Mouse (Mus musculus): ENCODE data around the gene Gucd1.
"Not testable (repeated sequence)": the region's sequence is repeated elsewhere in the genome, so short reads cannot be mapped to it uniquely, and the experiment has no call there.

The Gucd1 gene

GRCm38 (mm10) chr10:75501641-75502040 is 16.1 kb downstream of the Gucd1 start:
- DNase-seq = peak; percentile 51

DNA sequence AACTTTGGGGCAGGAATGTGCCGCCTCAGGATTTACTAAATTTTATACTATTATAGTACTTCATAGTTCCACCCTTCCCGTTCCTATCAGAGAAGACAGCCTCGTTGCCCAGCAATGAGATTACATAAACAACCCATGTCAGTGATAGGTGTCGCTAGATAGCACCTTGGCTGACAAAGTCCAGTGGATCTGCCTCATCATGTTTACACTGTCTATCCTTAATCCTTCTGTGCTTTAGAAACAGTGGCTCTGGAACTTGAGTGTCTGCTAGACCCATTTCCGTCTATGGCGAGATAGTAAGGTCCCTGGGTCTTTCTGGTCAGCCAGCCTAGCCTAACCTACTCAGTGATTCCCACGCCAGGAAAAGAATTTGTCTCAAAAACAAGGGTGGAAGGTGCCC is 17.4 kb downstream of the Gucd1 start:
- no peak for DNase-seq

- no peak for DNase-seq
Measured at GRCm38 (mm10) chr10:75499791-75500190, 18.0 kb downstream of the Gucd1 start.

DNA sequence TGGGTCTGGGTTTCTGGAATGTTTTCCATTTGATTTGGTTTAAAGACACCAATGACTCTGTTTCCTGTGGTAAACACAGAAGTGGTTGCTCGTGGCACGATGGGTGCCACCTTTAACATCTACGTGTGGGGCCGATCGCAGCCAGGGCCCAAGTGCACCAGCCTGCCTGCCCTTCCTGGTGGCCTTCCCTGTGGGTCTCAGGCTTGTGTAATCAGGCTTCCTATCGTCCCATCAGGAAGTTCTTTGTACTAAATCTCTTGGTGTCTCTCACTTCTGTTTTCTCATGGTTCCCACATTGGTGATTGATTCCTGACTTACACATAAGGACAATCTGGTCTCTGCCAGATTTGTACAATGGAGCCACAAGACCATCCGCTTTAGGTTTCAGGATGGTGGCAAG is 18.6 kb downstream of the Gucd1 start:
- DNase-seq = not testable (repeated sequence)

GRCm38 (mm10) chr10:75495921-75496320 is 21.9 kb downstream of the Gucd1 start:
- DNase-seq = no peak

GRCm38 (mm10) chr10:75495304-75495703 is 22.5 kb downstream of the Gucd1 start:
- DNase-seq = no peak

- DNase-seq = no peak
Measured at GRCm38 (mm10) chr10:75491936-75492262, 25.9 kb downstream of the Gucd1 start.

DNA sequence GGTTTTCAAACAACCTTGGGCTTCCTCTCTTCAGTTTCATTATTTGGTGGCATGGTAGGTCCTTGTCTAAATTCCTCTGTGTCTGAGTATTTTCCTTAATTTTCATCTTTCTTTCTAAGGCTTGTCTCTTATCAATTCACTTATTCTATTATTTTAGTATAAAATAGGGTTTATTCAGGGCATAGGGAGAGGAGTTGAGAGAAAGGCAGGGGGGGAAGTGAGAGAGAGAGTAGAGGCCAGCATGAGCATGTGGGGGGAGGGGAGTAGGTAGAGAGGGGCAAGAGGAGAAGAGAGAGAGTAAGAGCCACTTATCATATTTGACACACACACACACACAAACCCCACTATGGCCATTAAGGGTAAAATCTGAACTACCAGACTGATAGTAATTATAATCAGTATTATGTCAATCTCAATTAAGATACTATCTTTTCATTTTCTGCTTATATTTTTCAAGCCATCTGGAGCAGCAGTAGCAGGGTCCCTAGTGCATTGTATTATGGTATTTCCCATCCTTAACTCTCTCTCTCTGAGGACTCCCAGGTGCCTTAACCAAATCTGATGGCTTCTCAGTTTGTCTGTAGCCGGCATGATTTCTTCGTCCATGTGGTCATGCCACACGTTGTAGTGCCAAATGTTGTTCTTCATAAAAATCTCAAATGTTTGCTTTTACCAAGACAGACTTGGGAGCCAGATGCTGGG is 26.4 kb downstream of the Gucd1 start:
- no peak for DNase-seq

DNA sequence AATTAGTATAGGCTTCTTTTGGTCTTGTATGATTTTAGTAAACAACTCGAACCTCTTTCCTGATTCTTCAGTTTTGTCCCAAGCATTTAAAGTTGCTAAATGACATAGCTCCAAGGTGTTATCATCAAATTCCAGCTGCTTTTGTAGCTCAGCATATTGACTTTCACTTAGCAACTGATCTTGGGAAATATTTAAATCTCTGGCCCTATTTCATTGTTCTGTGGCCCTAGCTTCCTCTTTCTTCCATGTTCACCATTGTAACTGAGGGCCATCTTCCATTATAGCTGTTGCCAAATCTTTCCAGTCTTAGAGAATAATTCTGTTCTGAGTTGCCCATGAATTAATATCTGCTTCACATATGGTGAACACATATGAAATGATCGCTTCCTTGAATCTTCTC is 27.0 kb downstream of the Gucd1 start:
- no peak for DNase-seq

- DNase-seq = no peak
Measured at GRCm38 (mm10) chr10:75489522-75489921, 28.2 kb downstream of the Gucd1 start.

DNA sequence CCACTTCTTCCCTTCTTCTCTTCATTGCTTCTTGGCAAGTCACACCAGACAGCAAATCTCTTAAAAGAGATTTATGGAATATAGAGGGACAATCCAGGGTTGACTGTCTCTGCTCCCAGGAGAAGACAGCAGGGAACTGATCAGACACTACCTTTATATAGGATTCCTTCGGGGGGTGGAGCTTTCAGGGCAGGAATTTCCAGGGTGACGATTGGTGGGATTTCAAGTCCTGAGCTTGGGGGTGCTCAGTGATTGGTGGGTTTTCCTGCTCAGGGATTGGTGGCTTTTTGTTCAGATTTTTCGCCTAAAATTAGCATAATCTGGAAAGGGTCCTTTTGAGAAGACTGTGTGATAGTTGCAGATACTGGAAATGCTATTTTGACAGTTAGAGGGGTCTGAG is 30.6 kb downstream of the Gucd1 start:
- no peak for DNase-seq

DNA sequence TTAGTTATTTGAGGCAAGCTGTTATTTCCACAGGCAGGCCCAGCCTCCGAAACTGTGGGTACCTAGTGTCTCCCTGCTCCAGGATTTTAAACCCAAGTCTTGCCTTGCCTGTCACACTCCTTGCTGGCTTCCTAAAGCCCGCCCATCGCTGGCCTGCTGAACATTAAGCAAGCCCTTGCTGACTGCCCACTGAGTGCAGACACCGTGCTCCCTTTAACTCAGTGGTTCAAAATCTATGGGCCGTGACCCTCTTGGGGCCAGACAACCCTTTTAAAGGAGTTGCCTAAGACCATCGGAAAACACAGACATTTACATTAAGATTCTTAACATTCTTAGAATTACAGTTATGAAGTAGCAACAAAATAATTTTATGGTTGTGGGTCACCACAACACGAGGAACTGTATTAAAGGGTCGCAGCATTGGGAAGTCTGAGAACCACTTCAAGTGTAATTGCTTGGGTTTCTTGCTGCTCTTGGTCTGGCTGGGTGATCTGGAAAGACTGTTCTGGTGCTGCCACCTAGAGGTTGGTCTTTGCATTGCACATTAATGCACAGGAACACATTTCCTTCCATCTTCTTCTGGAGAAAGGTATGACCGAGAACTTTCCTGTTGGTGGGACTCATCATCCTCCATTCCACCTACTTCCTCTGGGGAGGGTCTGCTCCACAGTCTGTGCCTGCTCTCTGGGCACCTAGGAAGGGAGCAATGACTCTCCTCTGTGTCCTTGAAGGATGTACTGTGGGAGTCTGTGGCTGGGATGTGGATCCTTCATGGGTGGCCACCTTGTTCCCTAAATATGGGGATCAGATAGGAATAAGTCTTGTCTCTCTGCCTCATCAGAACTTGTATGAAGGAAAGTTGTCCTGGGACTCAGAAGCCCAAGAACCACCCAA is 31.4 kb downstream of the Gucd1 start:
- peak; percentile 90 for DNase-seq

- DNase-seq = no peak
Measured at GRCm38 (mm10) chr10:75484767-75485166, 33.0 kb downstream of the Gucd1 start.

DNA sequence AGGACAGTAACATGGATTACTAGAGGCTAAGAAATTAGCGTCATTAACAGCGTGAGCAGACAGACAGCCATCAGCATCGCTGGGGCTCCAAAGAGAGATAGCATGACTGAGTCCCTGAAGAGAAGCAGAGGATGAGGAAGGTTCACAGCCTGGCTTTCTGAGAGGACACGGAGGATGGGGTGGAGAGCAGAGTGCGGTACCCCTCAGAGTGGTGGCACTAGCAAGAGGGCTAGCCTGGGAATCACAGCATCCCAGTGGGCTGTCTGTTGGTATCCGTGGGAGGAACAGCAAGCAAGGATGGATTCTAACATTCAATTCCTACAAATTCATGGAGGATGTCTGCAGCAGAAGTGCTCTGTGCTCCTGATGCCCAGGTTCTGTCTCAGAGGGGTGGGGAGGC is 33.7 kb downstream of the Gucd1 start:
- DNase-seq = no peak

DNA sequence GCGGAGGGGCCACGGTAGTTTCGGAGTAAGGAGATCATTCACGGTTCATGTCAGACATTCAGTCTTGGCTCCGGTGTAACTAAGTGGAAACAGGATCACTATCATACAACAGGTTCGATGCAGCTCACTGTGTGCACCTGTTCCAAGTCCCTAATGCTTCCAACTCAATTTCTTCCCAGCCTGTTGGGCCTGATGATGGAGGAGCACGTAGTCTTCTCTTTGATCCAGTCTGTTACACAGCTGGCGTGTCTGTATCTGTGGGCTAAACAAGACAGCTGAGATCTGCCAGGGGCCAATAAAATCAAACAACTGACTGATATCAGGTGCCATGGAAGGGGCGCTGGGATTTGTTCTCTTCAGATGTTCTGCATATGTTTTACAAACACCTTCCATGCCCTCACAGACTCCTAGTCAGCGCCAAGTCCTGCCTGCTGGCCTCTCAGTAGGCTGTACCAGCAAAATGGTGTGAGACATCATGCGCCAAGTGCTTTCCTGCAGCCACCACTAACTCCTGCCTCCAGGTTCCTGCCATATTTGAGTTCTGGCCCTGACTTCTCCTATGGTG is 34.8 kb downstream of the Gucd1 start:
- no peak for DNase-seq

DNA sequence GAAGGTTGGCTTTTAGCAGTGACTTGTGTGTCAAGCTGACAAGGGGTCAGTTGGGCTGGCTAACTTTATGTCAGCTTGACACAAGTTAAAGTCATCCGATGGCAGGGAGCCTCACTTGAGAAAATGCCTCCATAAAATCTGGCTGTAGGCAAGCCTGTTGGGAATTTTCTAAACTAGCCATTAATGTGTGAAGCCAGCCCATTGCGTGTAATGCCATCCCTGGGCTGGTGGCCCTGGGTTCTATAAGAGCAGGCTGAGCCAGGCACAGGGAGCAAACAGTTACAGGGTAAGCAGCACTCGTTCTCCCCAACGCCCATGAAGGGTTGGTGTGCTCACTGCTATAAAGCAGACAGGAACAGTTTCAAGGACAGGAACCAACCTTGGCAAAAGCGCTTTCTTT is 35.5 kb downstream of the Gucd1 start:
- no peak for DNase-seq

- DNase-seq = no peak
Measured at GRCm38 (mm10) chr10:75481703-75482102, 36.1 kb downstream of the Gucd1 start.

- no peak for DNase-seq
Measured at GRCm38 (mm10) chr10:75479955-75480354, 37.8 kb downstream of the Gucd1 start.

DNA sequence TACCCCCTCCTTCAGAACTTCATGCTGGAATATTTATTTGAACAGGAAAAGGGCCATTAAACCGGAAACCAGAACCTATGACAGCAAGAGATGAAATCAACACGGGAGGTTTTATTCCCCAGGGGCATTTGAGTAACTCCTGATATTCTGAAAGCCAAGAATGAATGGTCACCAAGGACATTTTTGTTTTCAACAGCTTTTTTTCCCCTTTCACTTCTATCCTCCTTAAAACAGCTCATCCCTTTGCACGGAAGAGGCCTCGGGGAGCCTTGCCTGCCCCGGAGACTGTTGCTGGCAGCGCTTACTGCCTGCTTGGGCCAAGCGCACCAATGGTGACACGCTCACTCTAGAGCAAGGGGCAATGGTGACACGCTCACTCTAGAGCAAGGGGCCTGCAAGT is 40.7 kb downstream of the Gucd1 start:
- no peak for DNase-seq

- DNase-seq = not testable (repeated sequence)
Measured at GRCm38 (mm10) chr10:75475139-75475850, 42.5 kb downstream of the Gucd1 start.

- no peak for DNase-seq
Measured at GRCm38 (mm10) chr10:75474571-75474970, 43.2 kb downstream of the Gucd1 start.

DNA sequence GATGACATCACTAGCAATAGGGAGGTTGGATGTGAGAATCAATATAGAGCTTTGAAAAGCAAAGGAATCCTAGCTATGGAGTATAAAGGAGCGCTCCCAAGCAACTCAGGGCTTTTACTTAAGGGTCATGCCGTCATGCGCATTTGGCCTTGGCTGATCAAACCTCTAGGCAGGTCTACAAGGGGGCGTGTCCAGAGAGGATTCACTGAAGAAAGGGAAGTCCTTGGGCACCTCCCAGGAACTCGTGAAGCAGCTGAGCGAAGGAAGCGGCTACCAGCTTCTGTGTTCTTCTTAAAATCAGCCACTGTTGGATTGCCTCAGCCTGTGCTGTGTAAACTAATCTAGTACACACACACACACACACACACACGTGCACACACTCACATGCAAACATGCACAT is 44.4 kb downstream of the Gucd1 start:
- peak; percentile 52 for DNase-seq

DNA sequence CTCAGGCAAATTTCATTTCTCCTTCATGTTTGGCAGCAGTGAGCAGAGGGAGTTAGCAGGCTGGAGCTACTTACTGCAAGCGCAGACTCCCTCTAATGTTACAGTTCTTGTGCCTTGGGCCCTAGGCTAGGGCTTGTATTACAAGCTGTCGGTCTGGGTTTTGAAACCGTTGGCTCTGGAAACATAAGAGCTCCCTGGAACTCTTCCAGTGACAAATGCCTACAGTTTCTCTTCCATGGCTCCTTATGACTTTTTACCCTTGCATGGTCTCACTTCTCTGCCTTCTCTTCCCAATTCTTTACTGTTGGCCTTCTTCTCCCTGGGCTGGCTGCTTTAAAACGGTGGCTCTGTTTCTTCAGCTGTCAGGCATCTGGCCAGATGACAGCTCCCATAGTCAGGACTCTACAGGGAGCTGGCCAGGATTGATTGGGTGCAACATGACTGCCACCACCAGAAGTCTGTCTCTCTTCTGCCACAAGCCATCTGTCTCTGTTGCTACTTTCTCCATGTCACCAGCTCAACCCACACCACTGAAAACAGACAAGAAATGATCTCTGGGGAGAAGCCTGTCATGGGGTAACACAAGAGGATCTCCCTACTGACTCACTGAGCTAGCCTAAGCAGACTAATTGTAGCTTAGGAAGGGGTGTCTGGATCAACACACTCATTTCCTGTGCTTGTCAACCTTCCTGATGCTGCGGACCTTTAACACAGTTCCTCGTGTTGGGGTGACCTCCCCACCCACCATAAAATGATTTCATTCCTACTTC is 51.8 kb downstream of the Gucd1 start:
- DNase-seq = peak; percentile 75

All from lung, postnatal 36 days (tissue).